Mouse (Mus musculus) embryonic facial prominence, embryonic 11.5 days (tissue): ENCODE measurements around the gene A530016L24Rik. TPM values are rescaled to one million over a fixed set of nuclear protein-coding genes. Genes with fewer than 3 reads are reported as not detected.
A peak's percentile ranks its signal among the peaks of the same experiment; 100 is the strongest.

Experiments
- ATAC-seq: fragments of 200-750 bp; cut with Nextera tagmentation; replicated peaks from 2 replicates; pipeline ENCODE4 v1.8.0; 2017; ENCODE audit warnings: low read depth; ENCODE audit not compliant: insufficient number of reproducible peaks, low FRiP score, low TSS enrichment
- DNase-seq: peaks from one replicate; pipeline ENCODE4 v3.0.0-alpha.2; 2015; ENCODE audit warnings: low spot score
- H3K27ac ChIP-seq: fragments of 300-500 bp; sonication (generic); replicated peaks from 2 replicates; pipeline ENCODE4 v1.5.1; 2014; ENCODE audit warnings: mild to moderate bottlenecking, low read depth, low read length, control low read depth
- H3K27me3 ChIP-seq: fragments of 300-500 bp; sonication (generic); 2 replicates; pipeline ENCODE4 v1.6.1; 2014; ENCODE audit warnings: mild to moderate bottlenecking, low read length, moderate library complexity, mixed read lengths; ENCODE audit not compliant: control insufficient read depth, insufficient read depth
- H3K36me3 ChIP-seq: fragments of 300-500 bp; sonication (generic); replicated peaks from 2 replicates; pipeline ENCODE4 v1.6.1; 2014; ENCODE audit warnings: low read depth, mild to moderate bottlenecking, low read length, moderate library complexity, mixed read lengths; ENCODE audit not compliant: control insufficient read depth, insufficient read depth
- H3K4me1 ChIP-seq: fragments of 300-500 bp; sonication (generic); 2 replicates; pipeline ENCODE4 v1.6.1; 2014; ENCODE audit warnings: low read length, mixed read lengths; ENCODE audit not compliant: control insufficient read depth, insufficient read depth
- H3K4me2 ChIP-seq: fragments of 300-500 bp; sonication (generic); 2 replicates; pipeline ENCODE4 v1.6.1; 2014; ENCODE audit warnings: low read depth, mild to moderate bottlenecking, control low read depth, low read length, moderate library complexity
- H3K4me3 ChIP-seq: fragments of 300-500 bp; sonication (generic); 2 replicates; pipeline ENCODE4 v1.5.1; 2014; ENCODE audit warnings: low read depth, low read length, control low read depth
- H3K9ac ChIP-seq: fragments of 300-500 bp; sonication (generic); replicated peaks from 2 replicates; pipeline ENCODE4 v1.6.1; 2014; ENCODE audit warnings: mild to moderate bottlenecking, control low read depth, low read length
- H3K9me3 ChIP-seq: fragments of 300-500 bp; sonication (generic); replicated peaks from 2 replicates; pipeline ENCODE4 v1.6.1; 2016; ENCODE audit warnings: mild to moderate bottlenecking, low read length, inconsistent platforms, mixed read lengths; ENCODE audit not compliant: control insufficient read depth
- WGBS: fragments of 180-500 bp; shearing (Covaris S2); extraction: QIAGEN DNeasy Blood & Tissue Kit; methylation state at CpG from one replicate; pipeline ENCODE4 v1.1.7; 2014; 5-methylcytosine and 5-hydroxymethylcytosine counted together
- polyA plus RNA-seq: library from polyadenylated mRNA; unstranded; fragments of >200 nt; fragmentation: Nextera tagmentation; extraction: Ambion mirVana; gene quantifications from 2 replicates; pipeline ENCODE4 v1.2.1, GENCODE M21; 2014

The A530016L24Rik gene
- polyA plus RNA-seq, 1 experiment from 2014 or later, result not detected

- DNase-seq (no peak), ATAC-seq (no peak)
- H3K27ac ChIP-seq, result no peak overlapping the region
- no peak overlapping the region for H3K4me3 ChIP-seq
- H3K9me3 ChIP-seq, result no peaks in the 10 kb centered on the region
- H3K27me3 ChIP-seq, result peaks cover 8% of the 10 kb centered on the region; the same call in 1 of the 2 replicates
- H3K36me3 ChIP-seq, result no peaks in the 10 kb centered on the region
- H3K4me1 ChIP-seq, result peaks cover 3% of the 10 kb centered on the region; the same call in 1 of the 2 replicates
- H3K4me2 ChIP-seq, result no peak overlapping the region
- H3K9ac ChIP-seq, result no peak overlapping the region
- 82% methylated on average over 6 of the region's 6 CpGs for WGBS
Measured at GRCm38 (mm10) chr12:112506267-112506666, 17.0 kb downstream of the A530016L24Rik start.

DNA sequence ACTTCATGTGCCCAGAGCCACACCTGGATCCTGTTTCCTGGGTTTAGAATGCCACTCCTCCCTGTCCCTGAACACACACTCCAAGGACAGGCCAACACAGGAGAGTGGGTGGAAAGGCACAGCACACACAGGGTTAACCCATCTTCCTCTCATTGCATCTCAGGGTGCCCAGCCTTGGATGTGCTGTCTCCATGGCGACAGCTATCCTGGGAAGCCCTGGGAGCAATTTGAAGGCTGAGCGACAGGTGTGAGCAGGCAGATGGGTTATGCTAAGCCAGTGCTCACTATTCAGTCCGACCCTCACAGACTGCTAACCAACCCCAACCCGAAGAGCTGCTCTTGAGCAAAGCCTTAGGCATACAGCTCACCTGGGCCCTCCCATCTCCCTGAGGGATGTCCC lies 18.0 kb downstream of the A530016L24Rik start:
- Histone ChIP-seq H3K27me3 (peaks cover 8% of the 10 kb centered on the region; the same call in 1 of the 2 replicates), H3K27ac (no peak overlapping the region)
- no peak for DNase-seq

GRCm38 (mm10) chr12:112507984-112508383 lies 18.7 kb downstream of the A530016L24Rik start:
- Histone ChIP-seq H3K27ac (no peak overlapping the region), H3K9me3 (no peaks in the 10 kb centered on the region), H3K27me3 (peaks cover 8% of the 10 kb centered on the region; the same call in 1 of the 2 replicates), H3K36me3 (no peaks in the 10 kb centered on the region), H3K4me1 (peaks cover 3% of the 10 kb centered on the region; the same call in 1 of the 2 replicates), H3K9ac (no peak overlapping the region), H3K4me3 (no peak overlapping the region), H3K4me2 (no peak overlapping the region)
- 75% methylated on average over 3 of the region's 3 CpGs for WGBS
- ATAC-seq, result no peak
- DNase-seq, result no peak

More for the DNA sequence above, 18.0 kb downstream of the A530016L24Rik start:
- Histone ChIP-seq H3K9ac (no peak overlapping the region), H3K4me2 (no peak overlapping the region), H3K4me1 (peaks cover 3% of the 10 kb centered on the region; the same call in 1 of the 2 replicates), H3K36me3 (no peaks in the 10 kb centered on the region), H3K4me3 (no peak overlapping the region), H3K9me3 (no peaks in the 10 kb centered on the region)
- 30% methylated on average over 4 of the region's 4 CpGs for WGBS
- ATAC-seq, result 0 out of 2 replicates have a peak, but pooled peaks have one; percentile 10

DNA sequence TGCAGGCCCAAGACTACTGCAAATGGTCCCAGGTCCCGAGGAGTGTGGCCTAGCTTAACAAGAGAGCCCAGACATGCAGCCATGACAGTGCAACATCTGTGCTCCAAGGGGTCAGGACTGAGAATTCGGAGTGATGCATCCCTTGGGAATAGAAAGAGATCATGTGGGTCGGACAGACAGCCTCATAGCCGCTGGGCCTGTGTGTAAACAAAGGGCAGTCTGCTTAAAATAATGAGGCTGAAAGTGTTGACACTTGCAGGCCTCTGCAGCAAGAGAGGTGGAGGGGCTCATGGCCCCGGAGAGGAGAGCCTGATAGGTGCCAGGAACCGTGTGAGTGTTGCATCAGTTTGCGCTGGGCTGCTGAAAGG lies 21.1 kb downstream of the A530016L24Rik start:
- 13% methylated on average over 7 of the region's 7 CpGs for WGBS
- peaks cover 8% of the 10 kb centered on the region; the same call in 1 of the 2 replicates for H3K27me3 ChIP-seq
- H3K27ac ChIP-seq, result no peak overlapping the region

GRCm38 (mm10) chr12:112510733-112511372 lies 21.6 kb downstream of the A530016L24Rik start:
- Histone ChIP-seq H3K27me3 (peaks cover 8% of the 10 kb centered on the region; the same call in 1 of the 2 replicates), H3K9ac (no peak overlapping the region)
- WGBS, result 1% methylated on average over 62 of the region's 62 CpGs

More for the DNA sequence above, 21.1 kb downstream of the A530016L24Rik start:
- peak overlapping the region; percentile 78 for H3K4me2 ChIP-seq
- no peaks in the 10 kb centered on the region for H3K36me3 ChIP-seq
- H3K4me3 ChIP-seq, result no peak overlapping the region
- ATAC-seq (no peak), DNase-seq (no peak)
- H3K9ac ChIP-seq, result no peak overlapping the region
- no peaks in the 10 kb centered on the region for H3K9me3 ChIP-seq
- H3K4me1 ChIP-seq, result peaks cover 3% of the 10 kb centered on the region; the same call in 1 of the 2 replicates

GRCm38 (mm10) chr12:112514897-112515296 lies 25.6 kb downstream of the A530016L24Rik start:
- Histone ChIP-seq H3K4me3 (no peak overlapping the region), H3K4me2 (no peak overlapping the region), H3K27ac (no peak overlapping the region), H3K36me3 (no peaks in the 10 kb centered on the region), H3K9me3 (no peaks in the 10 kb centered on the region), H3K9ac (no peak overlapping the region), H3K27me3 (peaks cover 8% of the 10 kb centered on the region; the same call in 1 of the 2 replicates), H3K4me1 (peaks cover 3% of the 10 kb centered on the region; the same call in 1 of the 2 replicates)
- DNase-seq (no peak), ATAC-seq (no peak)
- WGBS, result 64% methylated on average over 3 of the region's 3 CpGs

More at GRCm38 (mm10) chr12:112510733-112511372, 21.6 kb downstream of the A530016L24Rik start:
- H3K27ac ChIP-seq, result no peak overlapping the region
- no peaks in the 10 kb centered on the region for H3K36me3 ChIP-seq
- H3K4me3 ChIP-seq, result peak overlapping the region; percentile 31
- DNase-seq (peak; percentile 81), ATAC-seq (0 out of 2 replicates have a peak, but pooled peaks have one; percentile 64)
- peak overlapping the region; percentile 78 for H3K4me2 ChIP-seq
- no peaks in the 10 kb centered on the region for H3K9me3 ChIP-seq
- H3K4me1 ChIP-seq, result peaks cover 3% of the 10 kb centered on the region; the same call in 1 of the 2 replicates

DNA sequence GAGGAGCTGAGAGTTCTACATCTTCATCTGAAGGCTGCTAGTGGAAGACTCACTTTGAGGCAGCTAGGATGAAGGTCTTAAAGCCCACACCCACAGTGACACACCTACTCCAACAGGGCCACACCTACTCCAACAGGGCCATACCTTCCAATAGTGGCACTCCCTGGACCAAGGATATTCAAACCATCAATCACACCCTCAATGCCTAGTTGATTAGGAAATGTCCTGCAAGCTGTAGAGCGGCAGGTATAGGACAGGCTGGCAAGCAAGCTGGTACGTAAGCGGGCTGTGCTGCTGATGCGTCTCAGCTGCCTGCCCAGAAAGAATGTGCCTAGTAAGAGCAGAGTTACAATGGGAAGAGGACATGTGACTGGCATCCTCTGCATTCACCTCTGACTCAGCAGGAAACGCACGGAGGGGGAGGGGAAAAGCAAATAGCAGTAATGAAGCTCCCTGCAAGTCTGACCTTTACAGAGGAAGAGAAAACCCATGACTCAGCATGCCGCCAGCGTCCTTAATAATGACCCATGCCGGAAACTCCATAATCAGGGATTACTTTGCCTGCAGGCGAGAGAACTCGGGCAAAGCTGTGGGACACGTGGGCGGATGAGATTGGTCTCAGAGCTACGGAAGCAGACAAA lies 27.6 kb downstream of the A530016L24Rik start, which contains the start of gene Tmem179:
TSS of gene Tmem179 (minus strand) at position 51 of the 641 bp plus-strand sequence.
- peak within 1 kb of the TSS; percentile 5; the same call in 1 of the 2 replicates for H3K4me2 ChIP-seq
- no peak within 1 kb of the TSS for H3K4me3 ChIP-seq
- no peak within 1 kb of the TSS for H3K9ac ChIP-seq
- 10% methylated on average over 14 of the region's 14 CpGs for WGBS
- no peaks in the 10 kb centered on the region for H3K36me3 ChIP-seq
- no peaks in the 10 kb centered on the region for H3K4me1 ChIP-seq
- H3K9me3 ChIP-seq, result no peaks in the 10 kb centered on the region
- ATAC-seq (no peak), DNase-seq (peak; percentile 75)
- H3K27me3 ChIP-seq, result no peaks in the 10 kb centered on the region
- no peak within 1 kb of the TSS for H3K27ac ChIP-seq
